Mouse (Mus musculus): ENCODE data around the gene Ndufaf8.

- TF ChIP-seq CTCF (IDR thresholded peaks at IDR 0.05; ENCODE audit: low read depth) (no peak), EP300 (IDR thresholded peaks at IDR 0.05; ENCODE audit: low read depth) (no peak)
Observed at GRCm38 (mm10) chr11:120070286-120070930, 28.3 kb upstream of the Ndufaf8 start.
